Mouse (Mus musculus) lung, adult 2 months (tissue): ENCODE measurements around the gene Stk4.

Source experiments
- CTCF ChIP-seq: fragments of 200-500 bp; IDR thresholded peaks from 2 replicates; pipeline ENCODE4 v1.5.1; 2011; ENCODE audit warnings: mild to moderate bottlenecking, low read length, control low read depth; ENCODE audit not compliant: insufficient read depth
- POLR2A ChIP-seq: fragments of 200-500 bp; IDR thresholded peaks from 2 replicates; pipeline ENCODE4 v1.6.1; 2011; ENCODE audit warnings: low read depth, mild to moderate bottlenecking, control low read depth, low read length, borderline replicate concordance; ENCODE audit errors: extremely low read depth

GRCm38 (mm10) chr2:164135367-164135766, 65.2 kb downstream of the Stk4 start:
- TF ChIP-seq CTCF (no peak), POLR2A (no peak)
